Mouse (Mus musculus): Measurements from ENCODE around the gene Rtn4rl1.
"Not testable (repeated sequence)": the region's sequence is repeated elsewhere in the genome, so short reads cannot be mapped to it uniquely, and the experiment has no call there.

Rtn4rl1 gene

DNA sequence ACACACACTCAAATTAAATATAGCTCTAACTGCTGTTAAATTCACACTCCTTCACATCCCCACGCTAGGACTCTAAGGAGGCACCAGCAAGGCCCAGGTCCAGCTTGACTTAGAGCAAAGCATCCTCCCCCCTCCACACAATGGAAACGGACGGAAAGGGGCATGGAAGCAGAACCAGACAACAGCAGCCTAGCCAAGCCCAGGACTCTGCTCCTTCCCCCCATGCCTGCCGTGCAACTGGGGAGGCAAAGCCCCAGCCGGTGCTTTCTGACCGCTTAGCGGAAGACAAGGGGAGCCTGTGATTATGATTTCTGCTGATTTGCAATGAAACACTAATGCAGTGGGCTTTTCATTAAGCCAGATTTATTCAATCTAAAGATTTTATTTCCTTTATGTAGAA, 84.5 kb downstream of the Rtn4rl1 start:
- DNase-seq (ENCODE audit: extremely low spot score) = no peak

DNA sequence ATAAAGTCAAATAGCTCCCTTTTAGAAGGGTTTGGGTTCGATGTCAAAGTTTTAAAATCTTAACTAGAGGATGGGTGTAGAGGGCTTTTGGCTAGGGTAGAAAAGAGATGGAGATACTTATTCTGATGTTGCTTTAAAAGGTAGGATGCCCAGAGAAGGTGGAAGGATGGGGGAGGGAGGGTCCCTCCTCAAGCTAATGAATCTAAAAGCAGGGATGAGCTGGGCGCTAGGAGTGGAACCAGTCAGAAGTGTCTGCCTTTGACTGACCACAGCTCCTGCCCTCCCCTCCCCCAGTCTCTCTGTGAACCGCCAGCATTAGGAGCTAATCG, 85.4 kb downstream of the Rtn4rl1 start:
- DNase-seq (ENCODE audit: extremely low spot score) = no peak

DNA sequence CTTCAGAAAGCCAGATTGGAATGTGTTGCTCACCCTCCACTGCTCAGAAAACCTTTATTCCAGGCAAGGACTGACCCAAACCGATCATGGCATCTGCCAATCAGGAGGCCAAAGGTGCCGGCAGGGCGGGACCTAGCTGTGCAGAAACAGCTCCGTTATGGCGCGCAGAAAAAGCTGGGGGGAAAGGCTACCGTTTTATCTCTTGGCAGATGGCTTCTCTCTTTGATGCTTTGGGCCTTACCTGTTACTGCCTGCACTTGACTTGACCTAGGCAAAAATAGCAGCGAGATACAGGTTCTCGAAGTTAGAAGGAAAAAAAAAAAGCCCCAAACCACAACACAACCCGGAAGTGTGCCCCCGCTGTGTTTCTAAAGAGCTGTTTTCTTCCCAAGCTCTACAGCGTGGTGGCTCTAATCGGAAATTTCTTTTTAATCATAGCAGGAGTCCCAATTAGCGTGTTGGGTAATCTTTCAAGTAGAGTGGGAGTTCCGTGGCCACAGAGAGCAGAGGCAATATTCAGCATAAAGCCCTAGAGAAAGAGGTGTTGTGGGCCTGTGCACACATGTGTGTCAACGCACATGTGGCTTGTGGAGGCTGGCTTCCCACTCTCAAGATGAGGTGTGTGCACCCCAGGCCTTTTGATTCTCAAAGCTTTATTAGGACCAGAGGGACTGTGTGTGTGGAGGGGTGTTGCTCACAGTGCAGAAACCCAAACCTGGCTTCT, 85.9 kb downstream of the Rtn4rl1 start:
- peak; percentile 76 for DNase-seq (ENCODE audit: extremely low spot score)

DNA sequence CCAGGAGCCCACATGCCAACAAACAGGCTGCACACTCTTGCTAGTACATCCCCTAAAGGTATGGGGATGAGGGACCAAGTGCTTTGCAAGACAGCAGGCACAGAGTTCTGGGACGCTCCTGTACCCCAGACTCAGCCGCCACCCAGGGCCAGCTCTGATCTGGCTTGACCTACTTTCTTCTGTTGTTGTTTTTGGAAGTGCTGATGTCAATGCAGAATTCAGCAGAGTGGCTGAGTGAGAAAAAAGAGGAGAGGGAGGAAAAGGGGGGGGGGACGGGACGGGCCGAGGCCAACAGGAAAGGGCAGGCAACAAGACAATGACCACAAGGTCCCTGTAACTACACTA, 86.5 kb downstream of the Rtn4rl1 start:
- no peak for DNase-seq (ENCODE audit: extremely low spot score)

DNA sequence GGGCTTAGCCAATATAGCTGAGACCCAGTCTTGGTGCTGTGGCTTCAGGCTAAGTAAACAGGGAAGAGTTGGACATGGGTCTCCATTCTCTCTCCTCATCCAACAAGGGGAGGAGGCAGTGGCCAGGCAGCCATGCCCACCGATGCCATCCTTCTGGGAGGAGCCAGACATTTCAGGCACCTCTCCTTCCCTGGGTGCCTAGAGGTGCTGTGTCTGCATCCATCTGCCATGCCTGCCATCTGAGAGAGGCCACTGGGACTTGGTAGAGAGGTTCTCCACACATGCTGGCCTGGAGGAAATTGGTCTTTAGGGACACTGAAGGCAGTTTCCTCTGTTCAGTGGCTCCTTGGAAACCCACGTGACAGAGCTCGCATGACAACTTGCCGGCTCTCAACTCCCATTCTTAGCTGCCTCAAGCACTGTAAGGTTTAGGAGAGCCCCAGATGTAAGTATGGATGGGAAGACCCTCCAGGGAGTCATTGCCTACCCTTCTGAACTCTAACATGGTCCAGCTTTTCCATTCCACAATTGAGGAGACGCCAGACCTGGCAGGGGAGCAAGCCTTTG, 86.9 kb downstream of the Rtn4rl1 start:
- DNase-seq (ENCODE audit: extremely low spot score) = no peak

DNA sequence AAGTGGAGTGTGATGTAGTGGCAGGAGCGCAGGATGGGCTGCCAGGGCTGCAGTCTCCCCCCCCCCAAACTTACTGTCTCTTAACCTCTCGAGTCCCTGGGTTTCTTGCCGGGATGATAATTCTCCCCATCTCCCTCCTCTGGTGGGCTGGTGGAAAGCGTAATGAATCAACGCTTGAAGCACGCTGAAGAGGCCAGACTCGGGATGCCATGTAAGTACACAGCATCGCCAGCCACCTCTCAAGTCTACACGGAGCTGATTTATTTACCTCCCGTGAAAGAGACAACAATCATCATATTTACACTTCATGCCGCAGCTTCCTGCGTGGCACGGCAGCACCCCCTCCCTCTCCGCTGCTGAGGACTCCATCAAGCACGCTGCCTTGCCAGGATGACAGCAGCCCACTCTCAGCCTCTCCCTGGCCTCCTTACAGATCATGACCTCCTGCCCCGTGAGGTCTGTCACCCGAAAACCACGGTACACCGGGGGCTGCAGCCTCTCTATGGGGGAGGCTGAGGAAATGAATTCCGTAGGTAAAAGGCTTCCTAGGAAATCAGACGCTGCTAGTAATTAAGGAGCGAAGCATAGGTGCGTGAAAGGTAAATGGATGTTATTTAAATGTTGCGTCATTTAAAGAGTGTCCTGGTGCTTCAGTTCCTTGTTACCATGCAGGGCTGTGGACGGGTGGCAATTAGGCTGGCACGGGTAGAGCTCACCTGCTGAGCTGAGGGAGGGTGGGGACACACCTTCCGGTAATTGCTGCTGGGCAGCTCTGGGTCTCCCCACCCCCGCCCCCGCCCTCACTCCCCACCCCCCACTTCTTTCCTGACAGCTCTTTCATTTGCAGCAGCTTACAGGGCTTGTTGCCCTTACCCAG, 88.0 kb downstream of the Rtn4rl1 start:
- no peak for DNase-seq (ENCODE audit: extremely low spot score)

DNA sequence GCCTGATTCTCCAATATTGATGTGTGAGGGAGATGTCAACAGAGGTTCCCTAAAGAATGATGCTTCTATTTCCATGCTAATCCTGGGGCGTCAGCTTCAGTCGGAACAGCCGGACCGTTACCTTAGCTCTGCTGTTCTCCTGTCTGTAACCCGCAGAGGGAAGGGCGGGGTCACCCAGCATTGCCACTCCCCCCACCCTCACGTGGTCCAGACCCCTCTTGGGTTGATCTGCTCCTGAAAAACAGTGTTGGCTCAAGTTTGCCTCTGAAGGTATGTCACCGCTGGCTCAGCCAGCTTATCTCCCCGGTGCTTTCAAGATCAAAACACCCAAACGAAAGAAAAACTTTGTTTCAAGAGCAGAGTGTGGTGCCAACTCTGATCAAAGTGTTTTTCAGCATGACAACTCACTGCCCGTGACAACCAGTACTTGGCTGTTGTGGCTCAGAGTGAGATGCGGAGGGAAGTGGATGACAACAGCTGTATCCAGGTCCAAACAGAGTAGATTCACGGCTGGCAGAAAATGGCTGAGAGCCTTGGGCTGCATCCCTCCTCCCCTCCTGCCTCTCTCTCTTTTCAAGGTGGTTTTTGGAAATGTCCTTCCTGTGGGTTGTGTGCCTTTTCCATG, 89.0 kb downstream of the Rtn4rl1 start:
- DNase-seq (ENCODE audit: extremely low spot score) = no peak

DNA sequence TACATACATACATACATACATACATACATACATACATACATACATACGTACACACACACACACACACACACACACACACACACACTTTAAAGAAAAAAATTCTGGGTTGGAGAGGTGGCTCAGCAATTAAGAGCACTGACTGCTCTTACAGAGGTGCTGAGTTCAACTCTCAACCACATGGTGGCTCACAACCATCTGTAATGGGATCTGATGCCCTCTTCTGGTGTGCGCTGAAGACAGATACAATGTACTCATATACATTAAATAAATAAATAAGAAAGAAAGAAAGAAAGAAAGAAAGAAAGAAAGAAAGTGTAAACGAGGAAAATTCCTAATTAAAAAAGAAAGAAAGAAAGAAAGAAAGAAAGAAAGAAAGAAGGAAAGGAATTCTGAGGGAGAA, 90.2 kb downstream of the Rtn4rl1 start:
- not testable (repeated sequence) for DNase-seq (ENCODE audit: extremely low spot score)

DNA sequence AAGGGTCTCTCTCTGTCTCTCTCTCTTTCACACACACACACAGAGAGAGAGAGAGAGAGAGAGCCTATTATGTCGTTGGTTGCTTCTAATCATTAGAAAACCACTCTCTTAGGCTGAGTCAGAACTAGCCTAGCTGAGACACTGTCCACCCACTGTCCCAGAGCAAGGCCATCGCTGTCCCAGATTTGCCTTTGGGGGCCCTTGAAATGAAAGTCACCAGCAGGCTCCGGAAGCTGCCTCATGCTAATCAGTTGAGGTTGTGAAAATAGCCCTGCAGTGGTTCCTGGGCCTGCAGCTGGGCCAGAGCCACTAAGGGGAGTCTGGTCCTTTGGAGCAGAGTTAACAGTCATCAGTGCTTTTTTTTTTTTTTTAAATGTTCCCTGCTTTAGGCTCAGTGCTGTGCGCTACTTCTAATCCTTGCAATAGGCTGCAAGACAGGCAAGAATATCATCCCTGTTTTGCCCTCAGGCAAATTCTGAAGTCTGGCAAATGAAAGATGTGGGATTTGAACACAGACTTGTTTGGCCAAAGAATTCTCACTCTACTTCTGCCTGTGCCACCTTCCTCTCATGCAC, 92.4 kb downstream of the Rtn4rl1 start:
- no peak for DNase-seq (ENCODE audit: extremely low spot score)

DNA sequence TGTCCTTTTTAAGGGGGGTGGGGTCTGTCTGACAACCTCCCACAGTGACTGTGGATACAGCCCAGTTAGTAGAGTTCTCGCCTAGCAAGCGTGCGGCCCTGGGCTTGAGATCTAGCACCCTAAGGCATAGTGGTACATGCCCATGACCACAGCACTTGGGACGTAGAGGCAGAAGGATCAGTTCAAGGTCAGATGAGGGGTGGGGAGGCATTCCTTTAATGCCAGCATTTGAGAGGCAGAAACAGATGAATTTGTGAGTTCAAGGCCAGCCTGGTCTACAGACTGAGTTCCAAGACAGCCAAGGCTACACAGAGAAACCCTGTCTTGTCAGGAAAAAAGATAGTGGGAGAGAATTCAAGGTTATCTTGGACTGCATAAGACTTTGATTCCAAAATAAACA, 93.3 kb downstream of the Rtn4rl1 start:
- DNase-seq (ENCODE audit: extremely low spot score) = no peak

DNA sequence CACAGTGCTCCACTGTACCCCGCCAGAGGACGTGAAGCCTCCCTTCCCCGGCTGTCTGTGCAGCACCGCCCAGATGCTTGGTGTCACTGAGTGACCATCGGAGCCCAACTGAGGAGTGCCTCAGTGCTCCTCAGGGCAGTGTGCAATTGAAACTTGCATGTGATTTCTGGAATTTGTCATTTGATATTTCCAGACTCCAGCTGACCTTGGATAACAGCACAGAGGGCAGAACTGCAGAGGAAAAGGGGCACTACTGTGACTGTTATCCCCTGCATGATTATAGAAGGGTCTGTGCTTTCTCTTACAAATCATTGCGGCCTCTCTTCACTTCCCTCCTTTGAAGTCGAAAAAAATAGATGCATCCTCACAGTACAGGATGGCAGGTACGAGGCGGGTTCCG, 94.4 kb downstream of the Rtn4rl1 start:
- no peak for DNase-seq (ENCODE audit: extremely low spot score)

DNA sequence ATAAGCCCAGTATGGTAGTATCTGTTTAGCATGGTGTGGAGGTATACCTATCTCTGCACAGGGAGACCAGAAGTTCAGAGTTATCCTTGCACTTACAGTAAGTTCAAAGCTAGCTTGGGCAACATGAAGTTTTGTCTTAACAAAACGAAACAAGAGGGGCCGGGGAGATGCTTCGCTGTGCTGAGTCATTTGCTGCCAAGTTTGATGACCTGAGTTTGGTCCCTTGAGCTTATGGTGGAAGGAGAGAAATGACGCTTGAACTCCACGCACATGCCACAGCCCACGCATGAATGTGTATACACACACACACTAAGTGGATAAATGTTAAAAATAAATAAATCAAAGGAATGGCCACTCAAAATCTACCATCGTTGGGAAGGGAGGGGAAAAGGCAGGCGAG, 94.9 kb downstream of the Rtn4rl1 start:
- DNase-seq (ENCODE audit: extremely low spot score) = no peak

DNA sequence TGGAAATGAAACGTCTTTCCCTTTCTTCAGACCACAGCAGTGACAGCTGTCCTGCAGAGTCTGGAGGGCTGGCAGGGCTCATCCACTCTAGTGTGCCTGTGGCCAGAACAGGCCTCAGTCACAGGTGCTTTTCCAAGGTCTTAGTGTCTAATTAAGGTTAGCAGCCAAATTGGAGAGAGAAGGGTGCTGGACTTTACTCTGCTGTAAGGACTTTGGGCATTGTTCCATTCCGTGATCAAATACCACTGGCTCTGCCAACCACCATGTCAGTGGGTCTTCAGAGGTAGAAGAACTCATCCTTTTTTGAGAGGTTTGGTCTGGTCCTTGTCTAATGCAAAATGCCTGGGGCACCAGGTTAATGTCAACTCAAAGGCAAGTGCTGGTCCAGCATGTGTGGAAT, 95.5 kb downstream of the Rtn4rl1 start:
- no peak for DNase-seq (ENCODE audit: extremely low spot score)

DNA sequence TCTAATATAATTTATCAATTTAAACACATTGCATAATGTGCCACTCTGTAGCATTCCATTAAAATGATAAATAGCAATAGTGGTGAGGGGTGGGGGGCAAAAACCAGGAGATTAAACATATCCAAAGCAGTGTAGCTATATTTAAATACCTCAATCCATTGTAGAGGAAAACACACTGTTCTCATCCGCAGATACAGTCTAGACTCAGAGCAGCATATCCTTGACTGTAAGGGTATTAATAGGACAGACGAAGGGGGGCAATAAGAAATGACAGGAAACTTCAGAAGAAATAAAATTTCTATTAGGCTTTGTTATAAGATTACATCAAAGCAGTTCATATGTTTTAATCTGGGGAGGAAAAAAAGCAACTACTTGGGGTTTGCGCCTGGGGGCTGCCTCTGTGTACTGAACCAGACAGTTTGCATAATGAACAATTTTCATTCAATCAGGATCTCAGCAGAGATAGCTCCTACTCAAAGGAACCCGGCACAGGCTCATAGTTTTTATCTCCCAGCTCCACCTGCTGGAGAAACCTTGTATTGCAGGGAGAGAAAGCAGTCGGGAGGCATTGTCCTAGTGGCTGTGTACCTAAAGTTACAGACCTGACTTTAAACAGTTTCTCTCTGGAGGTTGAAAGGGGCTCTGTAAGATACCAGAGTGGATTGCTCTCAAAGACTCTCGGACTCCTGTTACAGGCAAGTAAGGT, 97.1 kb downstream of the Rtn4rl1 start:
- DNase-seq (ENCODE audit: extremely low spot score) = peak; percentile 94

DNA sequence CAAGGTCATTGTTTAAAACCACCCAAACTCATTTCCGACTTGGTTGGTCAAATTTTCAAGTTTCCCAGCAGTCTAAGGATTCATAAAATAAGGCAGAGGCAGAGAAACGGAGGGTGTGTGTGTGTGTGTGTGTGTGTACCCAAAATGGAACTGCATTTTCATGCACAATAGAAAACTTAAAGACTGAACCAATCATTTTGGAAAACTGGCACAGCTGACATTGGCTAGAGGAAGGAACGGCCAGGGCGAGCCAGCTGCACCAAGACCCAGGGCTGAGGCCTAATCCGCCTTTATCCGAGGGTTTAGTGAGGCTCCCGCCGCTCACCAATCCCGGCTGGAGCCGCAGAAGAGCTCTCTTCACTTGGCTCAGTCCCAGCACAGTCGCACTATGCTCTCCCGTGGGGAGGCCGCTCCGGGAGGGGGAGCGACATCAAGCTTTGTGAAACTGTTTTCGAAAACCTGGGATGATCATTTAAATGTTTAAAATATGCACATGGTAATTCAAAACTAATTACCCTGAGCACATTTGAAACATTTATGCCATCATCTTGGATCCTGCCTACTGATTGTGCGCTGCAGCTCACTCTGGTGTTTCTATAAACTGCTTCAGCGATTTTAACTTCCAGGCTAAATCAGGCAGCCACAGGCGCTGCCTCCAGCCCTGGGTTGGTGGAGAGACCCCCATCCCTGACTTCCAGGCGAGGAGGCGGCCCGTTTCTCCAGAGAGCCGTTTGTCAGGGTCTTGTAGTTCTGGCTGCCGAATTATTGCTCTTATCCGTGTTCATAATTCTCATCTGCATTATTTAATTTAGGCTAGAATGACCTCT, 98.0 kb downstream of the Rtn4rl1 start:
- DNase-seq (ENCODE audit: extremely low spot score) = peak; percentile 28

DNA sequence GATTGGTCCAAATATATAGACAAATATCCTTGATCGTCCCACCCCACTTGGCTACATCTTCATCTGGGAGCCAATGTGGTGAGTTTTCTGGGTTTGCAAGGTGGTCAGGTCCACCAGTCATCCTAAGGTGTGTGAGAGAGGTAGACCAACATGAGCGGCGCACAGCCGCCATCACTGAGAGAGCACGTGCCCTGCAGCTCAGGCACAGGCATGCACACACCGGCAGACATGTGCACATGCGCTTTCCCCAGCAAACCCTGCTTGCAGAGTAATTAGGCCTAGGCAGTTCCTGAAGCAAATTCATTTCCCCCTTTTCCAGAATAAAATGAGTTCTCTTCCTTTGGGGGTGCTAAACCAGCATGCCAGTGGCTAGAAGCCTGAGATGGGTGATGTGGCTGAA, 98.7 kb downstream of the Rtn4rl1 start:
- no peak for DNase-seq (ENCODE audit: extremely low spot score)

DNA sequence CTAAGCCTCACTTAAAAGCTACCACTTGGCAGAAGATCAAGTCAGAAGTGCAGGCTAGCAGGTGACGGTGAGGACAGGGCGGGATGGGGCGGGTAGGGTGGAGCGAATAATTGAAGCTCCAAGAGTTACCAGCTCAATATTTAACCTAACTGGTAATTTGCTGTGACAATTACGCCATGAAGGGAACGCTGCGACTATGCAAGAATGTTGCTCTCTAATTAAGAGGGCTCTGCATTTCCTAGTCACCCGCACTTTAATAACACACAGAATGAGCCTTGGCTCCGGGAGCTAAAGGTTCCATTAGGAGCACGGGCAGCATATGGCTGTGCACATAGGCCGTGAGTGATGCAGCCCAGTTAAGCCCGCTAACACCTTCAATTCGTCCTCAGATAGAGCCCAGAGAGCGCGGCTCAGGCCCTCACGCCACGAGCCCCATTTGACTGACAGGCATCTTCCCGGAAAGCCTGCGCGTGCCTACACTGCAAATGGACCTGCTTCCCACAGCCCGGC, 100.3 kb downstream of the Rtn4rl1 start:
- no peak for DNase-seq (ENCODE audit: extremely low spot score)

DNA sequence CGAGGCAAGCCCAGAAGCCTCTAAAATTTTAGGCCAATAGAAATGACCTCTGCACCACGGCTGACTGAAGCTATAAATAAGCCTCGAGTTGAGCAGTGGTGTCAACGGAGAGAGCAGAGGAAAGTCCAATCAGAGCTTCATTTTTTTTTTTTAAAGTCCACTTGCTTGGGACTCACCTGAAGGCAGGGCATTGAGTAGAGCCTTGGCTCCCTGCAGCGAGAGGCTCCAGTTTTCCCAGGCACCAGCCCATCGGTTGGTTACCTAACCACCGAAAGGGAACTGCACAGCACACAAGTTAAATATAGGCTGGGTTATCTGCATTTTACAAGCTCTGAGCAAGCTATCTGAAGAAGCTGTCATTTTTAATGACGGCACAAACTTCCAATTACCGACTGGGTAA, 101.3 kb downstream of the Rtn4rl1 start:
- DNase-seq (ENCODE audit: extremely low spot score) = no peak

DNA sequence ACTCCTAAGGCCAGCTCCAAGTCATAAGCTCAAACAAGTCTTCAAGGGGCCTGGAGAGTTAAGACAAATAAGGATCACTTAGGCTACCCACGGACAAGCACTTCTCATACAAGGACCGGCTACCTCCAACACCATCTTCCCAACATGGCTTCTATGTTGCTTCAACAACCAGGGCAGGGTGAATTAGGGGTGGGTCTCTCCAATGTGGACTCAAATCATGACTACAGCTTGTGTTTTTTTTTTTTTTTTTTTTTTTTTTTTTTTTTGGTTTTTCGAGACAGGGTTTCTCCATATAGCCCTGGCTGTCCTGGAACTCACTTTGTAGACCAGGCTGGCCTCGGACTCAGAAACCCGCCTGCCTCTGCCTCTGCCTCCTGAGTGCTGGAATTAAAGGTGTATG, 102.0 kb downstream of the Rtn4rl1 start:
- DNase-seq (ENCODE audit: extremely low spot score) = not testable (repeated sequence)

DNA sequence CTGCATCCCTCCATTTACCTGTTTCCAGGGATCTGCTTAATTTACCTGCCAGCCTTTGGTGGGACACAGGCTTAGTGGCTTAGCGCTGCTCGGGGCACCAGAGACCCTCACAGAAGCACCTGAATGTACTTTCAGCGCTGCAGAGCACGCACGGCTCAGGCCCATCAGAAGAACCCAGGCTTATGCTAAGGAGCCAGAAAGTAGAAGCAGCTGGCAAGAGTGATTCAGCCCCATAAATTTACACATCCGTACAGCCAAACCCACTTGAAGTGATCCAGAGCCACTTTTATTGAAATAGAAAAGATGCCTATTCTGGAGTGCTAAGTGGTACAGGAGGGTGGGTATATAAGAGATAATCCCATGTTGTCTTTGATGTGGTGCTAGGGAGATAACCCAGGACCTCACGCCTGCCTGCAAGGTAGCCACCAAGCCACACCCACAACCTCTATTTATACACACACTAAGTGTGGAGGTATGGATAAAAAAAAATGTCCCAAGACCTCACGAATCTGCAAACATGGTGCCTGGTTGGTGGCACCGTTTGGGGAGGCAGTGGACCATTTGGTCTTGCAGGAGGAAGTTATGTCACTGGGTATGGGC, 102.9 kb downstream of the Rtn4rl1 start:
- no peak for DNase-seq (ENCODE audit: extremely low spot score)
